Comparison of ENCODE assay signal across 8 mouse cellular contexts in the genomic region with DNA sequence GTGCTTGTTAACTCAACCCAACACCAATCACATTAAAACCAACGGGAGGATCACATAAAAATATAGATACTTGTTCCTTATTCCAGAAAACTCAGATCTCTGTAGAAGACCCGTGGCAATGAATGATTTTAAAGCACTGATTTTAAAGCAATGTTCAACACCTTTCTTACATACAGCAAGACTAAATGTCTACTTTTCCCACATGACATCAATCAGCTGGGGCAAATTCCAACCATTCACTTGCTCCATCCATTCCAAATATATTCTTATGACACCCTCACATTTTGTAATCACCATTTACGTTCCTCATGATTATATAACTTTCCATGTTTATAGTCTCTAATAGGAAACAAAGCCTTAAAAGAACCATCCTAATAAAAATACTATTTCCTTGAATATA. TPM values are rescaled to one million over a fixed set of nuclear protein-coding genes. Genes with fewer than 3 reads are reported as not detected.
DNase-seq lines count a peak whose midpoint lies in the region; ATAC-seq and TF ChIP-seq lines count a peak whose summit lies in the region.

No protein-coding gene starts in this region.

- H3K36me3 ChIP-seq in heart, embryonic 13.5 days: no peaks in the 10 kb centered on the region
- peaks cover 8% of the 10 kb centered on the region for H3K36me3 ChIP-seq in G1E (replicated peaks)
- H3K36me3 ChIP-seq in hindbrain, embryonic 11.5 days (ENCODE audit: control insufficient read depth, insufficient read depth, low read length): no peaks in the 10 kb centered on the region
- H3K36me3 ChIP-seq in midbrain, embryonic 10.5 days: no peaks in the 10 kb centered on the region

- WGBS in heart, embryonic 13.5 days: 57% methylated on average over 3 of the region's 3 CpGs
- 80% methylated on average over 3 of the region's 3 CpGs for WGBS in hindbrain, embryonic 11.5 days
- 80% methylated on average over 3 of the region's 3 CpGs for WGBS in midbrain, embryonic 10.5 days

- no peaks in the 10 kb centered on the region for H3K27me3 ChIP-seq in heart, embryonic 13.5 days (replicated peaks)
- H3K27me3 ChIP-seq in G1E (ENCODE audit: insufficient read depth, low read length): no peaks in the 10 kb centered on the region
- no peaks in the 10 kb centered on the region for H3K27me3 ChIP-seq in hindbrain, embryonic 11.5 days (ENCODE audit: control insufficient read depth, insufficient read depth, low read length)
- H3K27me3 ChIP-seq in midbrain, embryonic 10.5 days (ENCODE audit: low read depth, poor library complexity, severe bottlenecking): no peaks in the 10 kb centered on the region

- no peak for ATAC-seq in heart, embryonic 13.5 days (ENCODE audit: extremely low read depth, insufficient number of reproducible peaks, low FRiP score, low TSS enrichment)
- ATAC-seq in G1E (ENCODE audit: extremely low read depth, insufficient number of reproducible peaks, low FRiP score, poor library complexity, severe bottlenecking): no peak
- no peak for ATAC-seq in hindbrain, embryonic 11.5 days (ENCODE audit: low FRiP score)

- peak overlapping the region; percentile 98 for H3K27ac ChIP-seq in heart, embryonic 13.5 days (replicated peaks)
- peak overlapping the region; percentile 95 for H3K27ac ChIP-seq in hindbrain, embryonic 11.5 days (ENCODE audit: low read depth, low read length)
- H3K27ac ChIP-seq in midbrain, embryonic 10.5 days (replicated peaks): peak overlapping the region; percentile 97

- no peaks in the 10 kb centered on the region for H3K9me3 ChIP-seq in heart, embryonic 13.5 days
- H3K9me3 ChIP-seq in G1E (replicated peaks): no peaks in the 10 kb centered on the region
- H3K9me3 ChIP-seq in hindbrain, embryonic 11.5 days (ENCODE audit: control insufficient read depth, low read length): no peaks in the 10 kb centered on the region
- H3K9me3 ChIP-seq in midbrain, embryonic 10.5 days (replicated peaks): no peaks in the 10 kb centered on the region

- H3K9ac ChIP-seq in heart, embryonic 13.5 days: peak overlapping the region; percentile 90
- no peak overlapping the region for H3K9ac ChIP-seq in hindbrain, embryonic 11.5 days (ENCODE audit: low read depth, low read length)

- peaks cover 34% of the 10 kb centered on the region for H3K4me1 ChIP-seq in heart, embryonic 13.5 days
- peaks cover 30% of the 10 kb centered on the region for H3K4me1 ChIP-seq in G1E (ENCODE audit: insufficient read depth, low read depth, low read length)
- H3K4me1 ChIP-seq in hindbrain, embryonic 11.5 days (replicated peaks; ENCODE audit: control insufficient read depth, insufficient read depth, low read length): peaks cover 2% of the 10 kb centered on the region; the same call in 1 of the 2 replicates
- H3K4me1 ChIP-seq in midbrain, embryonic 10.5 days: peaks cover 37% of the 10 kb centered on the region

- no peak for DNase-seq in heart, postnatal 4 days
- DNase-seq in G1E (ENCODE audit: low spot score): no peak
- DNase-seq in hindbrain, embryonic 11.5 days (ENCODE audit: low spot score): no peak
- DNase-seq in midbrain, embryonic 10.5 days (ENCODE audit: low spot score): no peak
- no peak for DNase-seq in right cerebral cortex, postnatal 14 days
- DNase-seq in layer of hippocampus, adult 8-10 months (ENCODE audit: low spot score in 2 of 2): no peak
- DNase-seq in ovary, postnatal 36 days (ENCODE audit: low spot score): no peak

- TF ChIP-seq CTCF in G1E (IDR thresholded peaks at IDR 0.05; ENCODE audit: low read depth, low read length): no peak

- H3K4me3 ChIP-seq in heart, embryonic 13.5 days: peak overlapping the region; percentile 73
- H3K4me3 ChIP-seq in G1E (ENCODE audit: low read depth, low read length): peak overlapping the region; percentile 90; the same call in 1 of the 2 replicates
- peak overlapping the region; percentile 73 for H3K4me3 ChIP-seq in hindbrain, embryonic 11.5 days (ENCODE audit: low read depth, low read length)
- peak overlapping the region; percentile 77 for H3K4me3 ChIP-seq in midbrain, embryonic 10.5 days

- H3K4me2 ChIP-seq in heart, embryonic 13.5 days: peak overlapping the region; percentile 89
- peak overlapping the region; percentile 76 for H3K4me2 ChIP-seq in hindbrain, embryonic 11.5 days (replicated peaks; ENCODE audit: low read depth, low read length)

RNA-seq across cellular contexts. Expression of a gene that starts 0.9 kb away (rescaled TPM):
- 13.1 and 14.2 TPM in 2 replicates for polyA plus RNA-seq in heart, embryonic 13.5 days (2015; fragmentation: Nextera tagmentation; extraction: Ambion mirVana)
- 10 to 100 TPM; 19.0 to 20.1 TPM for total RNA-seq in heart, postnatal 4 days (2021)
- total RNA-seq in G1E (2014; fragmentation: Nextera tagmentation) (3.5 and 4.1 TPM in 2 replicates), G1E (2017) (5.2 and 6.4 TPM in 2 replicates)
- 0.37 and 0.47 TPM in 2 replicates for polyA plus RNA-seq in G1E (2012)
- 12.2 and 12.5 TPM in 2 replicates for polyA plus RNA-seq in hindbrain, embryonic 11.5 days (2014; fragmentation: Nextera tagmentation; extraction: Ambion mirVana)
- polyA plus RNA-seq in midbrain, embryonic 10.5 days (2016; fragmentation: Nextera tagmentation; extraction: Ambion mirVana): 8.6 and 9.1 TPM in 2 replicates
- 10 to 100 TPM; 19.8 to 32.1 (median 23.8) TPM for total RNA-seq in layer of hippocampus, adult 8-10 months (2022)

RNA-seq across cellular contexts. Expression of a gene that starts 45.5 kb away (rescaled TPM):
- polyA plus RNA-seq in heart, embryonic 13.5 days (2015; fragmentation: Nextera tagmentation; extraction: Ambion mirVana): not detected in 2 replicates
- not detected for total RNA-seq in heart, postnatal 4 days (2021)
- total RNA-seq in G1E (2014; fragmentation: Nextera tagmentation): not detected in 2 replicates
- total RNA-seq in G1E (2017): not detected in 2 replicates
- not detected in 2 replicates for polyA plus RNA-seq in G1E (2012)
- not detected in 2 replicates for polyA plus RNA-seq in hindbrain, embryonic 11.5 days (2014; fragmentation: Nextera tagmentation; extraction: Ambion mirVana)
- not detected in 2 replicates for polyA plus RNA-seq in midbrain, embryonic 10.5 days (2016; fragmentation: Nextera tagmentation; extraction: Ambion mirVana)
- total RNA-seq in layer of hippocampus, adult 8-10 months (2022): not detected
